Mouse (Mus musculus) heart, postnatal 25 days (tissue): ENCODE data around the gene Tchh. TPM values are rescaled to one million over a fixed set of nuclear protein-coding genes. Genes with fewer than 3 reads are reported as not detected.
A peak's percentile ranks its signal among the peaks of the same experiment; 100 is the strongest.
"Not testable (repeated sequence)": the region's sequence is repeated elsewhere in the genome, so short reads cannot be mapped to it uniquely, and the experiment has no call there.

ENCODE experiments used
- DNase-seq: peaks from one replicate; pipeline ENCODE4 v3.0.0; 2022; ENCODE audit warnings: low spot score
- intact Hi-C: fragments of 180-260 bp; cut with DNase I; formaldehyde crosslinking; loops from one replicate; pipeline ENCODE4 v1.15.1; 2025
- total RNA-seq, 2 experiments: library from RNA; stranded (reverse); gene quantifications; 2 replicates each; pipeline ENCODE4 v1.2.3; 2021

Gene Tchh
- under 1 TPM; 0.03 to 0.05 TPM for total RNA-seq

- DNase-seq: no peak
- intact Hi-C loops: no loop called here
Measured at GRCm38 (mm10) chr3:93442030-93442429, at the start of gene Tchh. Gene Tchh, plus strand, starts transcription at chr3:93442330.

GRCm38 (mm10) chr3:93393366-93393765 lies 48.8 kb upstream of the Tchh start, which contains the start of gene Rptn:
Gene Rptn, plus strand, starts transcription at chr3:93393699.
- intact Hi-C loops: no loop called here
- DNase-seq: no peak

GRCm38 (mm10) chr3:93403936-93404335 lies 38.2 kb upstream of the Tchh start:
- no peak for DNase-seq
- intact Hi-C loops: no loop called here

GRCm38 (mm10) chr3:93406992-93407391 lies 35.1 kb upstream of the Tchh start:
- DNase-seq: no peak
- intact Hi-C loops: loop anchor here (2.0 to 5.0 kb wide), 2 partner anchors 44 to 275 kb away; no protein-coding TSS in a partner anchor

GRCm38 (mm10) chr3:93411905-93412304 lies 30.2 kb upstream of the Tchh start:
- intact Hi-C loops: no loop called here
- no peak for DNase-seq

- no peak for DNase-seq
- intact Hi-C loops: no loop called here
Measured at GRCm38 (mm10) chr3:93431673-93432072, 10.5 kb upstream of the Tchh start.

- DNase-seq: no peak
- intact Hi-C loops: no loop called here
Measured at GRCm38 (mm10) chr3:93443501-93444101, 1.5 kb downstream of the Tchh start.

GRCm38 (mm10) chr3:93444343-93445164 lies 2.4 kb downstream of the Tchh start:
- intact Hi-C loops: no loop called here
- peak; percentile 36 for DNase-seq

GRCm38 (mm10) chr3:93445165-93445705 lies 3.1 kb downstream of the Tchh start:
- intact Hi-C loops: no loop called here
- DNase-seq: no peak

GRCm38 (mm10) chr3:93446128-93446755 lies 4.1 kb downstream of the Tchh start:
- no peak for DNase-seq
- intact Hi-C loops: no loop called here

- DNase-seq, intact Hi-C loops: not testable (repeated sequence)
Measured at GRCm38 (mm10) chr3:93446756-93447137, 4.6 kb downstream of the Tchh start.

- intact Hi-C loops: no loop called here
- DNase-seq: no peak
Measured at GRCm38 (mm10) chr3:93447138-93447841, 5.2 kb downstream of the Tchh start.

- DNase-seq: no peak
- intact Hi-C loops: no loop called here
Measured at GRCm38 (mm10) chr3:93466556-93466955, 24.4 kb downstream of the Tchh start.

- DNase-seq: no peak
Measured at GRCm38 (mm10) chr3:93467130-93467529, 25.0 kb downstream of the Tchh start.

GRCm38 (mm10) chr3:93468561-93468960 lies 26.4 kb downstream of the Tchh start, which contains the start of gene Tchhl1:
Gene Tchhl1, plus strand, starts transcription at chr3:93468754.
- DNase-seq: no peak
- intact Hi-C loops: no loop called here

More at GRCm38 (mm10) chr3:93467130-93467529, 25.0 kb downstream of the Tchh start:
- intact Hi-C loops: no loop called here

GRCm38 (mm10) chr3:93469629-93470028 lies 27.5 kb downstream of the Tchh start:
- DNase-seq: no peak
- intact Hi-C loops: no loop called here

- intact Hi-C loops: no loop called here
Measured at GRCm38 (mm10) chr3:93480053-93480452, 37.9 kb downstream of the Tchh start.

GRCm38 (mm10) chr3:93481982-93482616 lies 40.0 kb downstream of the Tchh start:
- intact Hi-C loops: no loop called here
- no peak for DNase-seq

More at GRCm38 (mm10) chr3:93480053-93480452, 37.9 kb downstream of the Tchh start:
- no peak for DNase-seq

GRCm38 (mm10) chr3:93485611-93486010 lies 43.5 kb downstream of the Tchh start:
- intact Hi-C loops: no loop called here
- no peak for DNase-seq
